Mouse (Mus musculus) layer of hippocampus, adult 9-10 months (tissue): ENCODE measurements around the gene Ifnb1.
"Not testable (repeated sequence)": the region's sequence is repeated elsewhere in the genome, so short reads cannot be mapped to it uniquely, and the experiment has no call there.

Experiments used
- DNase-seq: peaks from one replicate; pipeline ENCODE4 v3.0.0; 2022; ENCODE audit warnings: low spot score

Gene Ifnb1

GRCm38 (mm10) chr4:88522674-88523073 lies at the start of gene Ifnb1:
Gene Ifnb1 (minus strand): TSS chr4:88522774.
- DNase-seq: no peak

DNA sequence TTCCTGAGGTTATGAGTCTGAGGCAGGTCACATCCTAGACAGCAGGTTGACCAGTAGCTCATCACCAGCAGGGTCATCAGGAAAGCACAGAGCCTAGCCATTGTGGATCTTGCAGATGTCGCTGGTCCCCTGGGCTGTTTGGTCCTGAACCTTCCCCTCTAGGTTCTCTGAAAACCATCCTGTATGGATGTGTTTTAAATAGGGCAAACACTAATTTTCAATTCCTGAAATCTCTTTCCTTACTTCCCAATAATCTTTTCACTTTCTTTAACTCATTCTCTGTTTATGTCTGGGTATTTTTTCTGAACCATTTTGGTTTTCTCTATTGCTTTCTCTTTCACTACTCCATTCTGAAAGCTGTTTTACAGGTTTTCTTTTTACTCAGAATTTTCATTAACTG lies 49.1 kb upstream of the Ifnb1 start, which contains the start of gene Ifna14:
Gene Ifna14 (minus strand): TSS at position 101 of the 400 bp plus-strand sequence.
- DNase-seq: no peak

DNA sequence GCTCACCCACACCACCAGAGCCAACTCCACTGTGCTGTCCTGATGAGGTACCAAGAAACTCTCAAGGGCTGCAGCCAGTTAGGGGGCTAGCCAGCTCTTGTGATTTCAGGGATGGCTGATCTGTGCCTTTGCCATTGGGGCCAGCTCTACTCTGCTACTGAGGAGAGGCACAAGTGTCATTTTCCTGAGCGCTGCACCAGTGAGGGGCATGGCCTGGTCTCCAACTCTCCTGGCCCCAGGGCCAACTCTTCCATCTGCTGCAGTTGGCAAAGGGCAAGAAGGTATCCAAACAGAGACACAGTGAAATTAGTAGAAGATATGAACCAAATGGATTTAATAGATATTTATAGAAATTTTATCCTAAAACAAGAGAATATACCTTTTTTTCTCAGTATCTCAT lies 39.2 kb upstream of the Ifnb1 start:
- no peak for DNase-seq

DNA sequence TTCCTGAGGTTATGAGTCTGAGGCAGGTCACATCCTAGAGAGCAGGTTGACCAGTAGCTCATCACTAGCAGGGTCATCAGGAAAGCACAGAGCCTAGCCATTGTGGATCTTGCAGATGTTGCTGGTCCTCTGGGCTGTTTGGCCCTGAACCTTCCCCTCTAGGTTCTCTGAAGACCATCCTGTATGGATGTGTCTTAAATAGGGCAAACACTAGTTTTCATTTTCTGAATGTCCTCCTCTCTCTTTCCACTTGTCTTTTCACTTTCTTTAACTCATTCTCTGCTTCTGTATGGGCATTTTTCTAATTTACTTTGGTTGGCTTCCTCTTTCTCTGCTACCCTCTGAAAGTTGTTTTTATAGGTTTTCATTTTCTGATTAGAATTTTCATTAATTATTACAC lies 35.6 kb upstream of the Ifnb1 start, which contains the start of gene Ifna15:
Gene Ifna15 (minus strand): TSS at position 101 of the 400 bp plus-strand sequence.
- DNase-seq: not testable (repeated sequence)

- peak; percentile 62 for DNase-seq
These were observed 27.8 kb upstream of the Ifnb1 start for GRCm38 (mm10) chr4:88550161-88550945.

DNA sequence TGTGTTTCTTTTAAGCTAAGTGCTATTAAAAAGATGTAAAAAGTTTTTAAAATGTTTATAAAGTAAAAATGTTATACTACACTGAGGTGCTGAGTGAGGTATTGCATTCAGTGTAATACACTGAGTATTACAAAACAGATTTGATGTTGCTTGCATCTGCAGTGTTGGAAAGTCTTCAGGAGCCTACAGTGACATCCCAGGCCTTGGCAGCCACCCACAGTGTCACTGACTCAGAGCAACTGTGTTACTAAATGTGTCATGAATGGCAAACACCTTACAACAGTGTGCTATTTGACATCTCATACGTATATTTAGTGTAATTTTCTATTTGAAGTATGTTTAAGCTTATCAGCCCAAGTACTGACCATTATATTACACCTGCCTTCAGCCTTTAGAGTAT lies 25.4 kb upstream of the Ifnb1 start:
- no peak for DNase-seq

DNA sequence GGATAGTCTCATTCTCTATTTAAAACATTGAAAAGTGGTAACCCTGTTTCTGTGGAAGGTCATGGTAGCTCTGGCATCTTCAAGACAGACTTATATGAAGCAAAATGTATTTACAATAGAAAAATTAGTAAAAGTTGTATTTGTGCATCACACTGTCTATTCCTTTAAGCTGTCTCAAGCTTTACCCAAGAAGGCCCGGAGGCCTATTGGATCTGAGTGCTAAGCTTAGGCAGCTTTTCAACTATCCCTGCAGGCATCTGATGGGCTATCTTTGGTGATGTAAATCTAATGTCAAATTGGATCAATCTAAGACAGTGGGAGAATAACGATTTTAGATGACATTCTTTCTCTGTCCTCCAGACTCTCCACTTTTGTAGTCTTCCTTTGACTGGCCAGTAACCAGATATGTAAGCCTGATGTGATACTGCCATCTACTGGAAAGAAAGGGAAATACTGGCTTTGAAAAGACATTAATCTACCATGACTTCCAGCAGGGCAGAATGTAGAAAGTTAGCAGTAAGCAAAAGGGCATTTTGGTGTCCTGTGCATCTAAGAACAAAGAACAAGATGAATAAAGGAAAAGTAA lies 21.2 kb upstream of the Ifnb1 start:
- DNase-seq: peak; percentile 84

DNA sequence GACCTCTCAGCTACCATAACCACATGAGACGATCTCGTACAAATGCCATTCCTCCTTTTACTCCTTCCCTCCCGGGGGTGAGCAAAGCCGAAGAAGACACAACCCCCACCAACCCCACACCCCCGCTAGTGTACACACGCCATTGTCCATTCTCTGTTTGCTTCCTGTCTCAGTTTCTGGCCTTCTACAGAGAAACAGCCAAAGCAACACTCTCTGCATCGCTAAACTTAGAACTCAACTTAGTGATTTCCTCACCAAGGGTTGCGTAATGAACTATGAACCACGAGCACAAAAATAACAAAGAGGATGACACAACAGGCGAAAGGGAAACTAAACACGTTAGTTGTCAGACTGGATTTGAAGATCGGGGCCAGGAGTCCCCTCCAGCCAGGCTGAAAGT lies 14.8 kb upstream of the Ifnb1 start:
- DNase-seq: peak; percentile 26

GRCm38 (mm10) chr4:88536640-88537039 lies 14.1 kb upstream of the Ifnb1 start:
- no peak for DNase-seq

DNA sequence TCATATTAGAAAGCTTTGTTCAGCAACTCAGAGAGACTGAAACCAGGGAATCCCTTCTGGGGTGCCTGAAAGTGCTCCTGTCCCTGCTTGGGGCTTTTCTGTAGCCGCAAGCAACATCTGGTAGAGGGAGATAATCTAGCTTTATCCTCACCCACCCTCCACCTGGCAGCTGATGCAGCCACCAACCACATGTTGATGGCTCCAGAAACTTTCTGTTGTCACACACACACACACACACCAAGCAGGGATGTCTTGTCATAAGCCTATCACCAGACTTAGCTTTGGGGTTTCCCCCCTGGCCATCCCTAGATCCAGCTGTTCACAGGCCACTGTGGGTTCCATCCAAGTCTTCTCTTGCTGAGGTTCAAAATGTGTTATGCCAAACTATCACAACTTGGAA lies 13.2 kb upstream of the Ifnb1 start:
- no peak for DNase-seq

- no peak for DNase-seq
These were observed 12.3 kb upstream of the Ifnb1 start for GRCm38 (mm10) chr4:88534903-88535302.

GRCm38 (mm10) chr4:88533499-88533898 lies 10.9 kb upstream of the Ifnb1 start:
- no peak for DNase-seq

DNA sequence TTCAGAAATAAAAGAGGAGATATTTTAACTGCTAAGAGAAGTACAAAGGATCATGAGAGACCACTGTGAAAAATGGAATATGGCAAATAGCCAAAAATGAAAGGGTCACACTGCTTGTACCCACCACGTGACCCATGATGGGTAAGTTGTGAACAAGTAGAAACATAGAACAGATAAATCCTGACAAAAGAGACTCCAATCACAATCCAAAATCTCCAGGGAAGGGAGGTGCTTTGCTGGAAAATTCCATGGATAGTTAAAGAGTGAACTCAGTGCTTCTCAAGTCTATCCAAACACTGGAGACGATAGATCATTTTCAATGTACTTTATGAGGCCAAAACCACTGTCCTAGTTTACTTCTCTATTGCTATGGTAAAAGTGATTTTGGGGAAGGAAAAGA lies 8.3 kb upstream of the Ifnb1 start:
- DNase-seq: no peak

DNA sequence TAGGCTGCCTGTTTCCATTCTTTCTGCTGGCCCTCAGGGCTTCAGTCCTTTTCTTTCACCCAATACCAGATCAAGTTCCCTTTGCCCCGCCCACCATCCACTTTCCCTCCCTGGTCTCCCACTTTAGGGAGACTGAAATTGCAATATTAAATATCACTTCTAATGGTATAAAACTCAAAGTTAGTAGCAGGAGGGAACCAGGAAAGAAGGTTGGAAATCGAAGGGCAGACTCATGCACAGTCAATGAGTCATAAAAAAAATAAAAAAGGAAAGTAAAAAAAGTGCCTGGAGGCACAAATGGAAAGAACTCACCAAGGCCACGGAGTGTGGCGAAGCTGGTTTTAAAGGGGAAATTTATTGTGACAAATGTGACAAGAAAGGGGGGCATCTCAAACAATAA lies 7.7 kb upstream of the Ifnb1 start:
- no peak for DNase-seq

DNA sequence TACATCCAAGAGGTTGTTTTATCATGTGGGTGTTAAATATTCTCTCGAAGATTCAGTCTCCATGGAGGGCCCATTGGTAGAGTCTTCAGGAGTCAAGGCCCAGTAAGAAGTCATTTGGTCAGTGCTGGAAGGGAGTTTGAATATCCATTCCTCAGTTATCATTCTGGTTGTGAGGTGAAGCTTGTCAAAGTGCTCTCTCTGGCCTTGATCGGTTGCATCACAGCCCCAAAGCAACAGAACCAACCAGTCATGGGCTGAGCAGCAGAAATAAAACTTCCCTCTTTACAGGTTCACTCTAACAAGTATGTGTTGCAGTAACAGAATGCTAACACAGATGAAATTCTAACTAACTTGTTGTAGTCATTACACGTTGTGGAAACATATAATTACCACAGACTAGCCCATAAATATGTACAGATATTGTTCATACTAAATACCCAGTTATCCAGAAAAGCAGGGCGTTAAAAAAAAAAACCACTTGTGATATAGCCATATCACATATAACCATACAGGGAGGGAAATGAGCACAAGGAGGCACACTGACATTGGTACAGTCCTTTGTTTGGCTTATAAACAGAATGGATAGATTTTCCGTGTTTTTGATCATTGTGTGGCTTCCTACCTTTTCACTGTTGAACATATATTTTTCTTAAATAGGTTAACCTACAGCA lies 3.9 kb upstream of the Ifnb1 start:
- DNase-seq: no peak

DNA sequence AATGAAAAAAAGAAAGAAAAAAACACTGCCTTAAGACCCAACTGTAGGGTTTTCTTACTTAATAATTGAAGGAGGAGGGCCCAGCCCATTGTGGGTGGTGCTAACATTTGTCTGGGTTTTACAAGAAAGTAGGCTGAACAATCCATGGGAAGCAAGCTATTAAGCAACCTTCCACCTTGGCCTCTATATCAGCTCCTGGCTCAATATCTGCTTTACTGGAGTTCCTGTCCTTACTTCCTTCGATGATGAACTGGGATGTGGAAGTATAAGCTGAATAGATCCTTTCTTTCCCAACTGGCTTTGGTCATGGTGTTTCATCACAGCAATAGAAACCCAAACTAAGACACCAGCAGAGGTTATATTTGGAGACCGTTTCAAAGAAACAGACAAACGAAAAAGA lies 2.8 kb upstream of the Ifnb1 start:
- DNase-seq: no peak

- DNase-seq: no peak
These were observed 667 bp upstream of the Ifnb1 start for GRCm38 (mm10) chr4:88523241-88523640.

DNA sequence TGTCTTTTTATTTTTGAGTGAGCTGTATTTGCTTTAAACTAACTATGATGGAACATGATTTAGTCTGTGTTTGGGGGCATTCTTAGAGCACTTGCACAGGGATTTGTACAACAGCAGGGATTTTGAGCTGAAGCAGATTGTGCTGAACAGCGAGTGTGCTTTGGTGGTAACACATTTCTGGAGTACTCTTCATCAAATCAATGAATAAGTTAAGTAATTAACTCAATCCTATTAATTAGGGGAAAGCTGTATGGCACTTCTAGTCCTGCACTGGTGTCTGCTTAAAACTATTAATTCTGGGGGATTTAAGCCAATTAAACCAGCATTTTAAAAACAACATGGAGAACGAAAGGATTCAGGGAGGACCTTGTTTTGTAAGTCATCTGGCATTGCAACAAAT lies 4.6 kb downstream of the Ifnb1 start:
- DNase-seq: no peak

- no peak for DNase-seq
These were observed 6.8 kb downstream of the Ifnb1 start for GRCm38 (mm10) chr4:88515711-88516211.

GRCm38 (mm10) chr4:88515250-88515649 lies 7.3 kb downstream of the Ifnb1 start:
- no peak for DNase-seq

DNA sequence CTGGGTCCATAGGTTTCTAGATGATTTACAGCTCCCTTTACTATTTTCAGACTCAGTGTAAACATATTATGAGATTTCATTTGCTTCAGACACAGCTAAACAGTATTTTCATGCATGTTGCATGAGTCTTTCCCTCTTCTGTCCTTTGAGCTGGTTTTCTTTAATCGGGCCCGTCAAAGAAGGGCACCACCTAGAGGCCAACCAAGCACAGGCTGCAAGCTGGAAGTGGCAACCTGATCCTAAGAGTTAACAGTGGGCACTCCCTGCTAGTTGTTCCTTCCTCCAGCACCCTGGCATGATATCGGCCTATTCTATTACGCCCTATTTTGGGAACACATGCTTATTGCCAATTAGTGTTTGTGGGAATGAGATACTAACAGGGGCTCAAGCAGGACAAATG lies 8.2 kb downstream of the Ifnb1 start:
- DNase-seq: peak; percentile 29

- DNase-seq: no peak
These were observed 8.8 kb downstream of the Ifnb1 start for GRCm38 (mm10) chr4:88513743-88514142.

GRCm38 (mm10) chr4:88503753-88504152 lies 18.8 kb downstream of the Ifnb1 start:
- DNase-seq: no peak
